Mouse (Mus musculus) E14TG2a.4 (cell line): Measurements from ENCODE around the gene Trdn.

ENCODE experiments used
- H3K27me3 ChIP-seq: 2 replicates; pipeline ENCODE4 v1.6.1; 2014; ENCODE audit warnings: low read length, control low read depth; ENCODE audit not compliant: insufficient read depth
- H3K36me3 ChIP-seq: 2 replicates; pipeline ENCODE4 v1.6.1; 2014; ENCODE audit warnings: low read length, control low read depth; ENCODE audit not compliant: insufficient read depth
- H3K4me1 ChIP-seq: replicated peaks from 2 replicates; pipeline ENCODE4 v1.6.1; 2014; ENCODE audit warnings: low read depth, low read length, control low read depth
- H3K4me3 ChIP-seq: replicated peaks from 2 replicates; pipeline ENCODE4 v1.5.1; 2014; ENCODE audit warnings: mild to moderate bottlenecking, low read length
- H3K9me3 ChIP-seq: 2 replicates; pipeline ENCODE4 v1.6.1; 2014; ENCODE audit warnings: low read length, control low read depth
- CTCF ChIP-seq: conservative IDR thresholded peaks from 2 replicates; pipeline ENCODE4 v1.5.1; 2014; ENCODE audit warnings: low read length
- NANOG ChIP-seq: IDR thresholded peaks from 2 replicates; pipeline ENCODE4 v1.6.1; 2014; ENCODE audit warnings: borderline replicate concordance, low read length, mixed read lengths
- POU5F1 ChIP-seq: IDR thresholded peaks from 2 replicates; pipeline ENCODE4 v1.6.1; 2014; ENCODE audit warnings: low read length, borderline replicate concordance

Gene Trdn

GRCm38 (mm10) chr10:33107942-33108341 is 27.6 kb downstream of the Trdn start:
- TF ChIP-seq CTCF (no peak), POU5F1 (no peak), NANOG (no peak)

GRCm38 (mm10) chr10:33123028-33123427 is 42.7 kb downstream of the Trdn start:
- Histone ChIP-seq H3K36me3 (no peaks in the 10 kb centered on the region), H3K9me3 (no peaks in the 10 kb centered on the region), H3K4me3 (no peak overlapping the region), H3K27me3 (no peaks in the 10 kb centered on the region), H3K4me1 (no peaks in the 10 kb centered on the region)
- TF ChIP-seq CTCF: no peak
- no peak for TF ChIP-seq POU5F1
- TF ChIP-seq NANOG: no peak

More at GRCm38 (mm10) chr10:33107942-33108341, 27.6 kb downstream of the Trdn start:
- H3K4me3 ChIP-seq: no peak overlapping the region
- no peaks in the 10 kb centered on the region for H3K27me3 ChIP-seq
- no peaks in the 10 kb centered on the region for H3K36me3 ChIP-seq
- H3K4me1 ChIP-seq: no peaks in the 10 kb centered on the region
- H3K9me3 ChIP-seq: no peaks in the 10 kb centered on the region

- H3K9me3 ChIP-seq: no peaks in the 10 kb centered on the region
- no peaks in the 10 kb centered on the region for H3K4me1 ChIP-seq
- no peaks in the 10 kb centered on the region for H3K36me3 ChIP-seq
- no peak for TF ChIP-seq POU5F1
- TF ChIP-seq CTCF: no peak
- TF ChIP-seq NANOG: no peak
- no peaks in the 10 kb centered on the region for H3K27me3 ChIP-seq
- H3K4me3 ChIP-seq: no peak overlapping the region
Observed at GRCm38 (mm10) chr10:33144911-33145310, 64.6 kb downstream of the Trdn start.

- H3K4me3 ChIP-seq: no peak overlapping the region
- H3K4me1 ChIP-seq: no peaks in the 10 kb centered on the region
- H3K27me3 ChIP-seq: no peaks in the 10 kb centered on the region
- no peak for TF ChIP-seq NANOG
- TF ChIP-seq POU5F1: no peak
- H3K9me3 ChIP-seq: no peaks in the 10 kb centered on the region
- H3K36me3 ChIP-seq: no peaks in the 10 kb centered on the region
Observed at GRCm38 (mm10) chr10:33179731-33180631, 99.6 kb downstream of the Trdn start.

- no peaks in the 10 kb centered on the region for H3K27me3 ChIP-seq
- H3K4me3 ChIP-seq: no peak overlapping the region
- TF ChIP-seq POU5F1 (no peak), NANOG (no peak), CTCF (no peak)
- no peaks in the 10 kb centered on the region for H3K36me3 ChIP-seq
- no peaks in the 10 kb centered on the region for H3K4me1 ChIP-seq
- H3K9me3 ChIP-seq: peaks cover 14% of the 10 kb centered on the region
Observed at GRCm38 (mm10) chr10:33189031-33189430, 108.7 kb downstream of the Trdn start.

GRCm38 (mm10) chr10:33195919-33196318 is 115.6 kb downstream of the Trdn start:
- no peak overlapping the region for H3K4me3 ChIP-seq
- no peaks in the 10 kb centered on the region for H3K9me3 ChIP-seq
- TF ChIP-seq NANOG: no peak
- TF ChIP-seq POU5F1: no peak
- TF ChIP-seq CTCF: no peak
- no peaks in the 10 kb centered on the region for H3K36me3 ChIP-seq
- H3K27me3 ChIP-seq: no peaks in the 10 kb centered on the region
- peaks cover 12% of the 10 kb centered on the region for H3K4me1 ChIP-seq

- H3K36me3 ChIP-seq: no peaks in the 10 kb centered on the region
- H3K4me1 ChIP-seq: peaks cover 12% of the 10 kb centered on the region
- no peaks in the 10 kb centered on the region for H3K9me3 ChIP-seq
- TF ChIP-seq NANOG (no peak), POU5F1 (no peak), CTCF (peak; percentile 61)
- H3K4me3 ChIP-seq: no peak overlapping the region
- no peaks in the 10 kb centered on the region for H3K27me3 ChIP-seq
Observed at GRCm38 (mm10) chr10:33198257-33198656, 117.9 kb downstream of the Trdn start.

GRCm38 (mm10) chr10:33210411-33210810 is 130.1 kb downstream of the Trdn start:
- no peak overlapping the region for H3K4me3 ChIP-seq
- TF ChIP-seq POU5F1 (no peak), CTCF (no peak), NANOG (no peak)
- no peaks in the 10 kb centered on the region for H3K9me3 ChIP-seq
- H3K4me1 ChIP-seq: no peaks in the 10 kb centered on the region
- H3K36me3 ChIP-seq: no peaks in the 10 kb centered on the region
- no peaks in the 10 kb centered on the region for H3K27me3 ChIP-seq
